Comparison of ENCODE assay signal across 24 mouse cellular contexts in genomic region chr15:7252106-7252636, GRCm38 (mm10).
DNase-seq lines count a peak whose midpoint lies in the region; ATAC-seq and TF ChIP-seq lines count a peak whose summit lies in the region.
"Had no signal": no experiment of that assay in that cellular context is flagged by ENCODE, and none has a peak within 500 bp of the region (broad histone marks: within the 10 kb centered on the region; RNA-seq: fewer than 3 reads in every experiment).

No protein-coding gene starts in this region.

- no peaks in the 10 kb centered on the region for H3K27me3 ChIP-seq in heart, embryonic 10.5 days (ENCODE audit: insufficient read depth, poor library complexity, severe bottlenecking)
- no peaks in the 10 kb centered on the region for H3K27me3 ChIP-seq in intestine, embryonic 15.5 days (replicated peaks)
- H3K27me3 ChIP-seq in intestine, postnatal 0 days (replicated peaks; ENCODE audit: control insufficient read depth, insufficient read depth, low read length): no peaks in the 10 kb centered on the region
- H3K27me3 ChIP-seq: embryonic facial prominence, embryonic 12.5 days; embryonic facial prominence, embryonic 15.5 days; hindbrain, embryonic 12.5 days; hindbrain, embryonic 15.5 days had no signal

- no peak overlapping the region for H3K9ac ChIP-seq in intestine, embryonic 15.5 days
- no peak overlapping the region for H3K9ac ChIP-seq in intestine, postnatal 0 days (ENCODE audit: low read depth, low read length)
- H3K9ac ChIP-seq: embryonic facial prominence, embryonic 12.5 days; embryonic facial prominence, embryonic 15.5 days; forebrain, postnatal 0 days; hindbrain, embryonic 12.5 days; hindbrain, embryonic 15.5 days had no signal

- no peak overlapping the region for H3K27ac ChIP-seq in heart, embryonic 10.5 days
- H3K27ac ChIP-seq in intestine, embryonic 15.5 days: no peak overlapping the region
- H3K27ac ChIP-seq in intestine, postnatal 0 days (ENCODE audit: low read depth, low read length): no peak overlapping the region
- H3K27ac ChIP-seq in gastrocnemius, adult 2 months: no peak overlapping the region
- H3K27ac ChIP-seq: embryonic facial prominence, embryonic 12.5 days; embryonic facial prominence, embryonic 15.5 days; hindbrain, embryonic 12.5 days; hindbrain, embryonic 15.5 days had no signal

- H3K4me2 ChIP-seq in intestine, embryonic 15.5 days (replicated peaks): peak overlapping the region; percentile 1; the same call in 1 of the 2 replicates
- H3K4me2 ChIP-seq in intestine, postnatal 0 days (replicated peaks; ENCODE audit: low read depth): peak overlapping the region; percentile 35
- H3K4me2 ChIP-seq: embryonic facial prominence, embryonic 12.5 days; embryonic facial prominence, embryonic 15.5 days; heart, embryonic 11.5 days; hindbrain, embryonic 12.5 days; hindbrain, embryonic 15.5 days had no signal

- no peak for TF ChIP-seq CTCF in intestine, postnatal 0 days (IDR thresholded peaks at IDR 0.05; ENCODE audit: low read depth)
- no peak for TF ChIP-seq CTCF in gastrocnemius, adult 2 months (IDR thresholded peaks at IDR 0.05)

- no peak overlapping the region for H3K4me3 ChIP-seq in heart, embryonic 10.5 days
- no peak overlapping the region for H3K4me3 ChIP-seq in intestine, embryonic 15.5 days (replicated peaks)
- H3K4me3 ChIP-seq in intestine, postnatal 0 days (ENCODE audit: low read depth, low read length): no peak overlapping the region
- H3K4me3 ChIP-seq in gastrocnemius, adult 2 months: no peak overlapping the region
- H3K4me3 ChIP-seq: embryonic facial prominence, embryonic 12.5 days; embryonic facial prominence, embryonic 15.5 days; hindbrain, embryonic 12.5 days; hindbrain, embryonic 15.5 days had no signal

- H3K9me3 ChIP-seq in heart, embryonic 10.5 days: peaks cover 3% of the 10 kb centered on the region; the same call in 1 of the 2 replicates
- no peaks in the 10 kb centered on the region for H3K9me3 ChIP-seq in intestine, embryonic 15.5 days
- 0 out of 2 replicates have a peak, but pooled peaks cover 3% of the 10 kb centered on the region for H3K9me3 ChIP-seq in intestine, postnatal 0 days (ENCODE audit: control insufficient read depth)
- H3K9me3 ChIP-seq: embryonic facial prominence, embryonic 15.5 days; G1E; hindbrain, embryonic 15.5 days had no signal

- H3K36me3 ChIP-seq in heart, embryonic 10.5 days: peaks cover 12% of the 10 kb centered on the region; the same call in 1 of the 2 replicates
- peaks cover 12% of the 10 kb centered on the region for H3K36me3 ChIP-seq in intestine, embryonic 15.5 days
- H3K36me3 ChIP-seq in intestine, postnatal 0 days (ENCODE audit: control insufficient read depth, insufficient read depth): 0 out of 2 replicates have a peak, but pooled peaks cover 4% of the 10 kb centered on the region
- H3K36me3 ChIP-seq: G1E; hindbrain, embryonic 12.5 days; hindbrain, embryonic 15.5 days had no signal

- intact Hi-C loops in gastrocnemius, adult 2 months (cut with DNase I): no loop called here

- 42% methylated on average over 12 of the region's 12 CpGs for WGBS in heart, embryonic 10.5 days
- 52% methylated on average over 12 of the region's 12 CpGs for WGBS in intestine, embryonic 15.5 days
- 41% methylated on average over 12 of the region's 12 CpGs for WGBS in intestine, postnatal 0 days

- peak; percentile 69 for DNase-seq in heart, embryonic 10.5 days (ENCODE audit: low spot score)
- DNase-seq in heart, adult 18-20 months: no peak
- peak; percentile 44 for DNase-seq in yolk sac, embryonic 10.5 days (ENCODE audit: low spot score)
- DNase-seq in cerebellum, postnatal 36 days: no peak
- DNase-seq in gastrocnemius, adult 2 months: no peak
- DNase-seq: adrenal gland, postnatal 10 days; adrenal gland, postnatal 36 days; B cell, adult 2 months; cerebellum, adult 18-20 months; cerebellum, adult 9-10 months; cerebellum, postnatal 14 days; forebrain, postnatal 0 days; gastrocnemius, postnatal 10 days; gastrocnemius, postnatal 36 days had no signal

- peaks cover 4% of the 10 kb centered on the region; the same call in 1 of the 2 replicates for H3K4me1 ChIP-seq in heart, embryonic 10.5 days
- H3K4me1 ChIP-seq in intestine, embryonic 15.5 days (replicated peaks): no peaks in the 10 kb centered on the region
- H3K4me1 ChIP-seq in intestine, postnatal 0 days (replicated peaks; ENCODE audit: control insufficient read depth, insufficient read depth, low read length): no peaks in the 10 kb centered on the region
- H3K4me1 ChIP-seq: embryonic facial prominence, embryonic 12.5 days; embryonic facial prominence, embryonic 15.5 days; hindbrain, embryonic 12.5 days; hindbrain, embryonic 15.5 days had no signal

- peak; percentile 89 for ATAC-seq in intestine, embryonic 15.5 days
- ATAC-seq in intestine, postnatal 0 days: peak; percentile 85
- ATAC-seq: forebrain, embryonic 14.5 days; forebrain, postnatal 0 days; Patski had no signal

Comparison
In these comparisons a context has a peak if more than half of its experiments do, and no peak if none do; other contexts are left out.
1. DNase-seq: peak in heart, embryonic 10.5 days (single experiment) and yolk sac, embryonic 10.5 days (single experiment); none in heart, adult 18-20 months (0 of 2), cerebellum, postnatal 36 days (0 of 2) and gastrocnemius, adult 2 months (single experiment).